Mouse (Mus musculus) v-Abl transformed pro-B cells (cell line): ENCODE measurements around the gene Dnm1.

ENCODE experiments used
- in situ Hi-C, 2 experiments: fragments of 400-800 bp; cut with MboI; formaldehyde crosslinking; loops; one replicate each; pipeline ENCODE4 v1.15.1; 2025; ENCODE audit not compliant: unreplicated experiment in 2 of 2

The Dnm1 gene

GRCm38 (mm10) chr2:32289578-32289977, 63.6 kb downstream of the Dnm1 start:
- in situ Hi-C loops: loop anchor here in 1 of 2 experiments (5.0 kb wide), 1 partner anchor 152 kb away; no protein-coding TSS in a partner anchor

- in situ Hi-C loops: loop anchor here in 1 of 2 experiments (5.0 kb wide), 1 partner anchor 151 kb away; no protein-coding TSS in a partner anchor
These were observed 64.7 kb downstream of the Dnm1 start for GRCm38 (mm10) chr2:32288371-32288931.

- in situ Hi-C loops: loop anchor here in 1 of 2 experiments (5.0 kb wide), 1 partner anchor 151 kb away; no protein-coding TSS in a partner anchor
These were observed 65.2 kb downstream of the Dnm1 start, which contains the start of gene Swi5 for GRCm38 (mm10) chr2:32287923-32288367. Gene Swi5, minus strand, starts transcription at chr2:32288075.

- in situ Hi-C loops: loop anchor here in 1 of 2 experiments (5.0 kb wide), 1 partner anchor 150 kb away; no protein-coding TSS in a partner anchor
These were observed 65.8 kb downstream of the Dnm1 start, which contains the start of gene Golga2 for GRCm38 (mm10) chr2:32287334-32287840. Gene Golga2, plus strand, starts transcription at chr2:32287384.

- in situ Hi-C loops: loop anchor here in 1 of 2 experiments (5.0 kb wide), 2 partner anchors 147 to 312 kb away; partner anchors contain the start of gene Nup214
These were observed 69.2 kb downstream of the Dnm1 start for GRCm38 (mm10) chr2:32283986-32284385.

GRCm38 (mm10) chr2:32282727-32283126, 70.4 kb downstream of the Dnm1 start:
- in situ Hi-C loops: loop anchor here in 1 of 2 experiments (5.0 kb wide), 2 partner anchors 145 to 310 kb away; partner anchors contain the start of gene Nup214

GRCm38 (mm10) chr2:32282289-32282688, 70.8 kb downstream of the Dnm1 start:
- in situ Hi-C loops: loop anchor here in 1 of 2 experiments (5.0 kb wide), 2 partner anchors 145 to 310 kb away; partner anchors contain the start of gene Nup214

GRCm38 (mm10) chr2:32275823-32276222, 77.3 kb downstream of the Dnm1 start:
- in situ Hi-C loops: no loop called here

- in situ Hi-C loops: no loop called here
These were observed 92.5 kb downstream of the Dnm1 start for GRCm38 (mm10) chr2:32260635-32261034.

- in situ Hi-C loops: no loop called here
These were observed 93.3 kb downstream of the Dnm1 start, which contains the start of gene Uck1 for GRCm38 (mm10) chr2:32259657-32260417. Gene Uck1, minus strand, starts transcription at chr2:32260159.

- in situ Hi-C loops: no loop called here
These were observed 94.1 kb downstream of the Dnm1 start for GRCm38 (mm10) chr2:32258887-32259533.
